Mouse (Mus musculus): Measurements from ENCODE around the gene B9d2. TPM values are rescaled to one million over a fixed set of nuclear protein-coding genes. Genes with fewer than 3 reads are reported as not detected.

The B9d2 gene
- polyA plus RNA-seq, 1 experiment from 2014 or later = 27.2 TPM

- H3K27ac ChIP-seq (ENCODE audit: low read depth) = peak within 1 kb of the TSS; percentile 62
- peaks cover 10% of the 10 kb centered on the region; the same call in 1 of the 2 replicates for H3K4me1 ChIP-seq (replicated peaks; ENCODE audit: control insufficient read depth, insufficient read depth, low read length)
- ATAC-seq (replicated peaks; ENCODE audit: low FRiP score, low TSS enrichment, low read depth) (peak; percentile 47; the same call in 1 of the 2 replicates), DNase-seq (ENCODE audit: low spot score) (peak; percentile 92)
- WGBS = under 1% methylated on average over 54 of the region's 69 CpGs
- peak within 1 kb of the TSS; percentile 90 for H3K4me2 ChIP-seq (ENCODE audit: low read length)
- H3K9me3 ChIP-seq (ENCODE audit: control insufficient read depth, low read length) = no peaks in the 10 kb centered on the region
- peaks cover 13% of the 10 kb centered on the region; the same call in 1 of the 2 replicates for H3K27me3 ChIP-seq (replicated peaks; ENCODE audit: control insufficient read depth, insufficient read depth, low read length)
- H3K36me3 ChIP-seq (ENCODE audit: control insufficient read depth, insufficient read depth, low read length) = peaks cover 4% of the 10 kb centered on the region; the same call in 1 of the 2 replicates
- peak within 1 kb of the TSS; percentile 59 for H3K4me3 ChIP-seq (ENCODE audit: low read depth, low read length)
- H3K9ac ChIP-seq (ENCODE audit: low read length) = peak within 1 kb of the TSS; percentile 65
Measured at GRCm38 (mm10) chr7:25686680-25687531, 6.3 kb downstream of the B9d2 start, which contains the start of gene Tgfb1. Gene Tgfb1, plus strand, starts transcription at chr7:25687002.

GRCm38 (mm10) chr7:25687811-25688401 lies 7.3 kb downstream of the B9d2 start:
- H3K27ac ChIP-seq (ENCODE audit: low read depth) = peak overlapping the region; percentile 22; the same call in 1 of the 2 replicates
- peak overlapping the region; percentile 90 for H3K4me2 ChIP-seq (ENCODE audit: low read length)
- peaks cover 10% of the 10 kb centered on the region; the same call in 1 of the 2 replicates for H3K4me1 ChIP-seq (replicated peaks; ENCODE audit: control insufficient read depth, insufficient read depth, low read length)
- peak overlapping the region; percentile 59 for H3K4me3 ChIP-seq (ENCODE audit: low read depth, low read length)
- DNase-seq (ENCODE audit: low spot score) (peak; percentile 70), ATAC-seq (replicated peaks; ENCODE audit: low FRiP score, low TSS enrichment, low read depth) (no peak)
- no peaks in the 10 kb centered on the region for H3K9me3 ChIP-seq (ENCODE audit: control insufficient read depth, low read length)
- H3K9ac ChIP-seq (ENCODE audit: low read length) = peak overlapping the region; percentile 43
- under 1% methylated on average over 47 of the region's 47 CpGs for WGBS
- H3K36me3 ChIP-seq (ENCODE audit: control insufficient read depth, insufficient read depth, low read length) = peaks cover 2% of the 10 kb centered on the region; the same call in 1 of the 2 replicates
- peaks cover 13% of the 10 kb centered on the region; the same call in 1 of the 2 replicates for H3K27me3 ChIP-seq (replicated peaks; ENCODE audit: control insufficient read depth, insufficient read depth, low read length)

DNA sequence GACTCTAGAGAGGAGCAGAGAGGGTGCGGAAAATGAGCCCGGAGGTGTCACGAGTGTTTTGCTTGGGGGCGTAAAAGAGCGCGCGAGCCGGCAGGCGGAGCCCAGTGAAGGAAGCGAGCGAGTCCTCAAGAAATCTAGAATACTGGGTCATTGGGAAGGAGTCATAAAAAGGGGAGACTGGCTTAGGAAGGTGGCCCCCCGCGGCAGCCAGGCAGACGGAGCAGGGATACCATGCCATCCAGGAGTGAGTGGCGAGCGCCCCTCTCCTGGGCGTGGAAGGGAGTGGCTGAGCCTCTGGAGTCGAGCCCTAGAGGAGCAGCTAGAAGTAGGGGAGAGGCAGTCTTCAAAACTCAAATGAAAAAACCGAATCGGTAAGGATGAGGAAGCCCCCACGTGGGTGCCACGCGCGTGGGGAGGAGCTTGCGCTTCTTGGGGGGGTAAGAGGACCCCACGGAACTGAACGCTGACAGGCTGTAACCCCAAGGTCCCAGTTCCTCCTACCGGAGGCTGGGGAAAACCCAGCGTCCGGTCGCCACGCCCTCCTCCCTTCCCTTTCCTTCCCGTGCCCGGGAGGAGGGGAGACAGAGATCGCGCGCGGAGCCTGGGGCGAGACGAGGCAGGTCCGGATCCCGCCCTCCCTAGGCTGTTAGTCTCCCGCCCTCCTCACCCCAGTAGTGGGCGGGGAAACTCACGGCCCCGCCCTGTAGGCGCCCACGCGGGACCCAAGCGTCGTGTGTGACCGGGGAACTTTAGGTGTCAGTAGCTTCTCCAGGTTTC lies 8.4 kb downstream of the B9d2 start:
- peak overlapping the region; percentile 90 for H3K4me2 ChIP-seq (ENCODE audit: low read length)
- WGBS = under 1% methylated on average over 51 of the region's 52 CpGs
- peak; percentile 81 for DNase-seq (ENCODE audit: low spot score)

GRCm38 (mm10) chr7:25689603-25690021 lies 9.0 kb downstream of the B9d2 start:
- H3K4me3 ChIP-seq (ENCODE audit: low read depth, low read length) = peak overlapping the region; percentile 59
- ATAC-seq (replicated peaks; ENCODE audit: low FRiP score, low TSS enrichment, low read depth) (no peak), DNase-seq (ENCODE audit: low spot score) (no peak)
- no peaks in the 10 kb centered on the region for H3K9me3 ChIP-seq (ENCODE audit: control insufficient read depth, low read length)
- H3K4me1 ChIP-seq (replicated peaks; ENCODE audit: control insufficient read depth, insufficient read depth, low read length) = peaks cover 10% of the 10 kb centered on the region; the same call in 1 of the 2 replicates
- no peak overlapping the region for H3K9ac ChIP-seq (ENCODE audit: low read length)
- H3K36me3 ChIP-seq (ENCODE audit: control insufficient read depth, insufficient read depth, low read length) = no peaks in the 10 kb centered on the region
- peaks cover 13% of the 10 kb centered on the region; the same call in 1 of the 2 replicates for H3K27me3 ChIP-seq (replicated peaks; ENCODE audit: control insufficient read depth, insufficient read depth, low read length)
- peak overlapping the region; percentile 90 for H3K4me2 ChIP-seq (ENCODE audit: low read length)
- WGBS = 14% methylated on average over 12 of the region's 12 CpGs
- 0 out of 2 replicates have a peak overlapping the region, but pooled peaks have one; percentile 3 for H3K27ac ChIP-seq (ENCODE audit: low read depth)

More for the DNA sequence above, 8.4 kb downstream of the B9d2 start:
- peak; percentile 51 for ATAC-seq (replicated peaks; ENCODE audit: low FRiP score, low TSS enrichment, low read depth)
- Histone ChIP-seq H3K9me3 (ENCODE audit: control insufficient read depth, low read length) (no peaks in the 10 kb centered on the region), H3K27me3 (replicated peaks; ENCODE audit: control insufficient read depth, insufficient read depth, low read length) (peaks cover 13% of the 10 kb centered on the region; the same call in 1 of the 2 replicates), H3K4me3 (ENCODE audit: low read depth, low read length) (peak overlapping the region; percentile 59), H3K9ac (ENCODE audit: low read length) (peak overlapping the region; percentile 43), H3K4me1 (replicated peaks; ENCODE audit: control insufficient read depth, insufficient read depth, low read length) (peaks cover 10% of the 10 kb centered on the region; the same call in 1 of the 2 replicates), H3K27ac (ENCODE audit: low read depth) (0 out of 2 replicates have a peak overlapping the region, but pooled peaks have one; percentile 3), H3K36me3 (ENCODE audit: control insufficient read depth, insufficient read depth, low read length) (no peaks in the 10 kb centered on the region)

DNA sequence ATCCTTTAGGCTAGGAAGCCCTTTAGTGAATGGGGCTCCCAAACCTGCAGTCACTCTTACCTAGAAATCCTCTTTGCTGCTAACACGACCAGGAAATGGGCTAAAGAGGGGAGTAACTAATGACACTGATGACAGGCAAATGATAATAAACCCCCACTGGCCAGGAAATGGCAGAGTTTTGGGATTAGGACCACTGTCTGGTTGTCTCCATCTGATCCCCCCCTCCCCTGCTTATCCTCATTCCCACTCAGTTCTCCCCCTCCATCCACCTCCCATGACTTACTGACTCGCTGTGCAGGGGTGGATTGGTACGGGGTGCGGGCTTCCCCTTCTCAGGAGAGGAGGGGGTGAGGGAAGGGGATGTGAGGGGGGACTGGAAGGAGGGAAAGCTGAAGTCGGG lies 9.5 kb downstream of the B9d2 start:
- Histone ChIP-seq H3K27ac (ENCODE audit: low read depth) (no peak overlapping the region), H3K9ac (ENCODE audit: low read length) (no peak overlapping the region)
- no peak for DNase-seq (ENCODE audit: low spot score)

GRCm38 (mm10) chr7:25694104-25694503 lies 13.5 kb downstream of the B9d2 start:
- DNase-seq (ENCODE audit: low spot score) (no peak), ATAC-seq (replicated peaks; ENCODE audit: low FRiP score, low TSS enrichment, low read depth) (no peak)
- Histone ChIP-seq H3K4me3 (ENCODE audit: low read depth, low read length) (no peak overlapping the region), H3K27me3 (replicated peaks; ENCODE audit: control insufficient read depth, insufficient read depth, low read length) (no peaks in the 10 kb centered on the region), H3K36me3 (ENCODE audit: control insufficient read depth, insufficient read depth, low read length) (no peaks in the 10 kb centered on the region), H3K27ac (ENCODE audit: low read depth) (no peak overlapping the region), H3K9me3 (ENCODE audit: control insufficient read depth, low read length) (no peaks in the 10 kb centered on the region), H3K4me2 (ENCODE audit: low read length) (no peak overlapping the region), H3K4me1 (replicated peaks; ENCODE audit: control insufficient read depth, insufficient read depth, low read length) (peaks cover 4% of the 10 kb centered on the region; the same call in 1 of the 2 replicates), H3K9ac (ENCODE audit: low read length) (no peak overlapping the region)
- 68% methylated on average over 8 of the region's 8 CpGs for WGBS

More for the DNA sequence above, 9.5 kb downstream of the B9d2 start:
- Histone ChIP-seq H3K27me3 (replicated peaks; ENCODE audit: control insufficient read depth, insufficient read depth, low read length) (peaks cover 13% of the 10 kb centered on the region; the same call in 1 of the 2 replicates), H3K4me3 (ENCODE audit: low read depth, low read length) (no peak overlapping the region), H3K36me3 (ENCODE audit: control insufficient read depth, insufficient read depth, low read length) (no peaks in the 10 kb centered on the region), H3K9me3 (ENCODE audit: control insufficient read depth, low read length) (no peaks in the 10 kb centered on the region), H3K4me1 (replicated peaks; ENCODE audit: control insufficient read depth, insufficient read depth, low read length) (peaks cover 10% of the 10 kb centered on the region; the same call in 1 of the 2 replicates), H3K4me2 (ENCODE audit: low read length) (peak overlapping the region; percentile 90)
- ATAC-seq (replicated peaks; ENCODE audit: low FRiP score, low TSS enrichment, low read depth) = no peak
- 42% methylated on average over 5 of the region's 5 CpGs for WGBS

DNA sequence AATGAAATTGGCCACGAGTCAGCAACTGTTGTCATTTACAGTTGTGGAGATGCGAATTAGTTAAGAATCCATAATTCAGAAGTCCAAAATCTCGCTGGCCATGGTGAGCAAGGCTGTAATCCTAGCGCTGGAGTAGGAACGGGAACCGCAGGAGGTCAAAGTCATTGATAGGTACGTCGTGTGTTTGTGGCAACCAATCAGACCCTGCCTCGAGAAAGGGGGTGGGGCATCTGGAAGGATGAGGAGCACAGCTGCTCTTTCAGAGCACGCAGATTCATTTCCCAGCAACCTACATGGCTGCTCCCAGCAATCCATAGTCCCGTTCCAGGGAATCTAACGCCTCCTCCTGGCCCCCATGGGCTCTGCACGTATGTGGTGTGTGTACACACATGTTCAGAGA lies 19.3 kb downstream of the B9d2 start:
- Histone ChIP-seq H3K27ac (ENCODE audit: low read depth) (no peak overlapping the region), H3K4me3 (ENCODE audit: low read depth, low read length) (no peak overlapping the region), H3K9ac (ENCODE audit: low read length) (no peak overlapping the region), H3K4me2 (ENCODE audit: low read length) (no peak overlapping the region), H3K27me3 (replicated peaks; ENCODE audit: control insufficient read depth, insufficient read depth, low read length) (no peaks in the 10 kb centered on the region), H3K9me3 (ENCODE audit: control insufficient read depth, low read length) (peaks cover 5% of the 10 kb centered on the region), H3K36me3 (ENCODE audit: control insufficient read depth, insufficient read depth, low read length) (no peaks in the 10 kb centered on the region), H3K4me1 (replicated peaks; ENCODE audit: control insufficient read depth, insufficient read depth, low read length) (no peaks in the 10 kb centered on the region)
- DNase-seq (ENCODE audit: low spot score) (no peak), ATAC-seq (replicated peaks; ENCODE audit: low FRiP score, low TSS enrichment, low read depth) (no peak)
- WGBS = 60% methylated on average over 13 of the region's 13 CpGs

DNA sequence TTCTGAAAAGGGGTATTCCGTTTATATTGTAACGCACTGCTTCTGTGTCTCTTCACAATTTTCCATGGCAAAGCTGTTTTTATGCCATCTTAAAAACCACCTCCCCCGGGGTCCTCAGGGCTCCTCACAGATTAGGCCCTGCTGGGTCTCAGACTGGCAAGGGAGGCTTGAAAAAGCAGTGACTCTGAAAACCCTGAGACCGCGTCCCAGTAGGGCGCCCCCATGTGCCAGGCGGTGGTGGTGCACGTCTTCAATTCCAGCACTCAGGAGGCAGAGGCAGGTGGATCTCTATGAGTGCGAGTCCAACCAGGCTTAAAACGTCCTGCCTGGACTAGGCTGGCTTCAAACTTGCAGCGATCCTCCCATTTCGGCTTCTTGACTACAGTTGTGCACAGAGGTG lies 20.2 kb downstream of the B9d2 start:
- WGBS = 77% methylated on average over 12 of the region's 12 CpGs
- DNase-seq (ENCODE audit: low spot score) (no peak), ATAC-seq (replicated peaks; ENCODE audit: low FRiP score, low TSS enrichment, low read depth) (no peak)
- Histone ChIP-seq H3K9ac (ENCODE audit: low read length) (no peak overlapping the region), H3K36me3 (ENCODE audit: control insufficient read depth, insufficient read depth, low read length) (no peaks in the 10 kb centered on the region), H3K9me3 (ENCODE audit: control insufficient read depth, low read length) (peaks cover 5% of the 10 kb centered on the region), H3K4me2 (ENCODE audit: low read length) (no peak overlapping the region), H3K4me1 (replicated peaks; ENCODE audit: control insufficient read depth, insufficient read depth, low read length) (peaks cover 8% of the 10 kb centered on the region), H3K4me3 (ENCODE audit: low read depth, low read length) (no peak overlapping the region), H3K27ac (ENCODE audit: low read depth) (no peak overlapping the region), H3K27me3 (replicated peaks; ENCODE audit: control insufficient read depth, insufficient read depth, low read length) (no peaks in the 10 kb centered on the region)
